Mouse (Mus musculus) spleen, adult 2 months (tissue): ENCODE measurements around the gene Tgfbr2. TPM values are rescaled to one million over a fixed set of nuclear protein-coding genes. Genes with fewer than 3 reads are reported as not detected.
A peak's percentile ranks its signal among the peaks of the same experiment; 100 is the strongest.

Experiments
- DNase-seq, 2 experiments: peaks; one replicate each; pipeline versions ENCODE4 v3.0.0 to v3.0.0-alpha.2; 2012 to 2021; ENCODE audit warnings: low spot score in 2 of 2, low read depth in 1 of 2
- H3K27ac ChIP-seq: fragments of 200-500 bp; 2 replicates; pipeline ENCODE4 v1.5.1; 2012; ENCODE audit warnings: low read length, inconsistent platforms; ENCODE audit not compliant: insufficient read depth
- H3K27me3 ChIP-seq: fragments of 200-500 bp; 2 replicates; pipeline ENCODE4 v1.6.1; 2012; ENCODE audit warnings: mild to moderate bottlenecking, moderate library complexity, low read length, inconsistent platforms; ENCODE audit not compliant: control insufficient read depth, insufficient read depth
- H3K36me3 ChIP-seq: fragments of 200-500 bp; 2 replicates; pipeline ENCODE4 v1.6.1; 2012; ENCODE audit warnings: mild to moderate bottlenecking, low read length, inconsistent platforms; ENCODE audit not compliant: control insufficient read depth, insufficient read depth
- H3K4me1 ChIP-seq: fragments of 200-500 bp; 2 replicates; pipeline ENCODE4 v1.6.1; 2011; ENCODE audit warnings: inconsistent platforms; ENCODE audit not compliant: control insufficient read depth, insufficient read depth, insufficient read length
- H3K4me3 ChIP-seq: fragments of 200-500 bp; 2 replicates; pipeline ENCODE4 v1.5.1; 2011; ENCODE audit warnings: mild to moderate bottlenecking, inconsistent platforms; ENCODE audit not compliant: insufficient read depth, insufficient read length; ENCODE audit errors: extremely low read depth
- CTCF ChIP-seq: fragments of 200-500 bp; IDR thresholded peaks from 2 replicates; pipeline ENCODE4 v1.5.1; 2011; ENCODE audit warnings: mild to moderate bottlenecking, inconsistent platforms; ENCODE audit not compliant: insufficient read depth, insufficient read length, insufficient replicate concordance; ENCODE audit errors: extremely low read depth
- POLR2A ChIP-seq: fragments of 200-500 bp; IDR thresholded peaks from 2 replicates; pipeline ENCODE4 v1.6.1; 2011; ENCODE audit warnings: low read depth, low read length, inconsistent platforms
- WGBS: fragments of 180-500 bp; shearing (Covaris S2); methylation state at CpG from one replicate; pipeline ENCODE4 v1.1.7; 2018; 5-methylcytosine and 5-hydroxymethylcytosine counted together
- polyA plus RNA-seq: library from polyadenylated mRNA; depleted of rRNA; stranded (reverse); fragments of >200 nt; gene quantifications from 2 replicates; pipeline ENCODE4 v1.2.3, GENCODE M21; 2012

Tgfbr2 gene
- polyA plus RNA-seq, 1 experiment, result 57.1 TPM

GRCm38 (mm10) chr9:116121472-116121871 is 53.7 kb downstream of the Tgfbr2 start:
- no peak for TF ChIP-seq POLR2A
- TF ChIP-seq CTCF, result no peak
- 79% methylated on average over 7 of the region's 7 CpGs for WGBS
- Histone ChIP-seq H3K27ac (peak overlapping the region; percentile 69), H3K36me3 (peaks cover 54% of the 10 kb centered on the region), H3K4me1 (peaks cover 21% of the 10 kb centered on the region; the same call in 1 of the 2 replicates), H3K27me3 (no peaks in the 10 kb centered on the region), H3K4me3 (no peak overlapping the region)
- no peak for DNase-seq

DNA sequence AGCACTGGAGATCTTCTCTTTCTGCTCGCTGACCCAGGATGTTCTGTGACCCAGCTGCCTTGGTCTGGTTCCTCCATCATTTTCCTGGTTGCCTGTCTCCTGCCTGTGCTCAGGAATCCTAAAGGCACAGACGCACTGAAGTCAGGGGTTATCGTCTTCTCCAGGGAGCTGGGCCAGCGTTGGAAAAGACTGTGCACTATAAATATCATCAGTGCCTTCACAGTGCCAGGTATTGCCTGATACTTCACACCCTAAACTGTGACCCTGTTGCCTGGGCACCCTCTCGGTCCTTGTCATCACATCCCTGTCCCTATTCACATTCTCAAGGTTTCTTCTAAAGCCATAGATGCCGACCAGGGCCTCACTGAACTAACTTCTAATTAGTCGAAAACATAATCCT is 55.2 kb downstream of the Tgfbr2 start:
- no peak for TF ChIP-seq POLR2A
- TF ChIP-seq CTCF, result no peak
- WGBS, result 89% methylated on average over 7 of the region's 7 CpGs
- DNase-seq, result no peak
- H3K27ac ChIP-seq, result no peak overlapping the region
- no peaks in the 10 kb centered on the region for H3K27me3 ChIP-seq
- H3K4me1 ChIP-seq, result peaks cover 21% of the 10 kb centered on the region; the same call in 1 of the 2 replicates
- no peak overlapping the region for H3K4me3 ChIP-seq
- H3K36me3 ChIP-seq, result peaks cover 46% of the 10 kb centered on the region

GRCm38 (mm10) chr9:116118332-116118872 is 56.8 kb downstream of the Tgfbr2 start:
- DNase-seq, result no peak
- no peak for TF ChIP-seq CTCF
- no peak for TF ChIP-seq POLR2A
- Histone ChIP-seq H3K27ac (no peak overlapping the region), H3K27me3 (no peaks in the 10 kb centered on the region), H3K4me3 (no peak overlapping the region), H3K4me1 (peaks cover 21% of the 10 kb centered on the region; the same call in 1 of the 2 replicates), H3K36me3 (peaks cover 42% of the 10 kb centered on the region)
- 85% methylated on average over 8 of the region's 8 CpGs for WGBS

DNA sequence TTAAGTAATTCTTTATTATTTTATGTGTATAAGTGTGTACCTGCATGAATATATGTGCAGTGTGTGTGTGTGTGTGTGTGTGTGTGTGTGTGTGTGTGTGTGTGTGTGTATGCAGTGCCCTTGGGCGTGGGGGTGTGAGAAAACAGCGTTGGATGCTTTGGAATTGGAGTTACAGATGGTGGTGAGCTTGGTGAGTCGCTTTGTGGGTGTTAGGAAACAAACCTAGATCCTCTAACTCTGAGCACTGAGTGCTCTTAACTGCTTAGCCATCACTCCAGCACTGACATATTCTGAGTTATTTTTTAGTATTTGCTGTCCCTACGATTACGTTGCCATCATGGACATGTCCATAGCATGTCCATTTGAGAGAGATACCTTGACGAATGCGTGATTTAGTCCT is 59.3 kb downstream of the Tgfbr2 start:
- 95% methylated on average over 7 of the region's 7 CpGs for WGBS
- TF ChIP-seq POLR2A, result no peak
- TF ChIP-seq CTCF, result no peak
- Histone ChIP-seq H3K27ac (no peak overlapping the region), H3K4me1 (peaks cover 6% of the 10 kb centered on the region; the same call in 1 of the 2 replicates), H3K4me3 (no peak overlapping the region), H3K27me3 (no peaks in the 10 kb centered on the region), H3K36me3 (peaks cover 45% of the 10 kb centered on the region)
- DNase-seq, result no peak

DNA sequence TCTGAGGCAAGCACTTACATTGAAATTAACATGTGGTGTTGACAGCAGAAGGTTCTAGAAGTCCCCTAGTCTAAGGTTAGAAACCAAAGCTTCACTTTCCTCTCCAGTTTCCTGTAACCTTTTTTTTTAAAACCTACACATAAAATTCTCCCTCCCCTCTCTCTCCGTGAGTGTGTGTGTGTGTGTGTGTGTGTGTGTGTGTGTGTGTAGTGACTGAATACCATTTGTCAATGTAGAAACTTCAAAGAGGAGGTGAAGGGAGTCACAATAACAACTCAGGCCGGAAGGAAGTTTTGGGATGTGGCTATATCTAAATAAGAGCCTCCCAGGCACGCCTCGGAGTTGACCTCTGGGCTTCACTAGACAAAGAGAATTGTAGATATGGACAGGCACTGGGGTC is 60.8 kb downstream of the Tgfbr2 start:
- H3K4me1 ChIP-seq, result peaks cover 6% of the 10 kb centered on the region; the same call in 1 of the 2 replicates
- no peak for TF ChIP-seq POLR2A
- no peaks in the 10 kb centered on the region for H3K27me3 ChIP-seq
- H3K4me3 ChIP-seq, result no peak overlapping the region
- 11% methylated on average over 4 of the region's 4 CpGs for WGBS
- DNase-seq, result peak; percentile 30 to 52
- peaks cover 52% of the 10 kb centered on the region for H3K36me3 ChIP-seq
- H3K27ac ChIP-seq, result peak overlapping the region; percentile 45; the same call in 1 of the 2 replicates

GRCm38 (mm10) chr9:116111149-116111970 is 63.8 kb downstream of the Tgfbr2 start:
- no peak overlapping the region for H3K27ac ChIP-seq
- H3K27me3 ChIP-seq, result no peaks in the 10 kb centered on the region
- no peak overlapping the region for H3K4me3 ChIP-seq
- peaks cover 6% of the 10 kb centered on the region; the same call in 1 of the 2 replicates for H3K4me1 ChIP-seq
- TF ChIP-seq POLR2A (no peak), CTCF (no peak)
- WGBS, result 65% methylated on average over 9 of the region's 9 CpGs
- peaks cover 51% of the 10 kb centered on the region for H3K36me3 ChIP-seq
- DNase-seq, result no peak

DNA sequence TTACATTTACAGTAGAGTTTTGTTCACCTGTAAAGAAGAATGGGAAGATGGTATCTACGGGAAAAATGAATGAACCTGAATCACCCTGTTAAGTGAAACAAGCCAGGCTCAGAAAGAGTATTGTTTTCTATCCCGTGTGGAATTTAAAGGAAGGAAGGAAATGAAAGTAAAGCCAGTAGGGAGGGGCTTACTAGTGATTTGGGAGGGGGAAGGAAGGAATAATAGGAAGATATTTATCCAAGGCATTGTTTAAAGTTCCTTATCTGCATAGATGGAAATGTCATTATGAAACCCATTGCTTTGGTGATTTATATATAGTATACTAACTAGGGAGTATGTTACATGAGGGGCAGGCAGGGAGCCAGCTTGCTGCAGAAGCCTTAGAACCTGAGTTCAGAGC is 66.4 kb downstream of the Tgfbr2 start:
- Histone ChIP-seq H3K4me1 (peaks cover 3% of the 10 kb centered on the region; the same call in 1 of the 2 replicates), H3K36me3 (peaks cover 69% of the 10 kb centered on the region)
- DNase-seq, result no peak

More for the DNA sequence above, 66.4 kb downstream of the Tgfbr2 start:
- whole genome bisulfite sequencing, result 78% methylated on average over 2 of the region's 2 CpGs
- Histone ChIP-seq H3K27ac (no peak overlapping the region), H3K27me3 (no peaks in the 10 kb centered on the region), H3K4me3 (no peak overlapping the region)
- TF ChIP-seq CTCF (no peak), POLR2A (no peak)
